Mouse (Mus musculus) stomach, embryonic 14.5 days (tissue): Measurements from ENCODE around the gene Tunar. TPM values are rescaled to one million over a fixed set of nuclear protein-coding genes. Genes with fewer than 3 reads are reported as not detected.

Experiments used
- ATAC-seq: fragments of 200-750 bp; cut with Nextera tagmentation; 2 replicates; pipeline ENCODE4 v1.8.0; 2017; ENCODE audit warnings: low read depth, moderate TSS enrichment; ENCODE audit not compliant: insufficient number of reproducible peaks, insufficient read depth, low FRiP score
- H3K27ac ChIP-seq: fragments of 300-500 bp; sonication (generic); 2 replicates; pipeline ENCODE4 v1.5.1; 2014; ENCODE audit warnings: mild to moderate bottlenecking, low read length, moderate library complexity, mixed read lengths
- H3K27me3 ChIP-seq: fragments of 300-500 bp; sonication (generic); 2 replicates; pipeline ENCODE4 v1.6.1; 2014; ENCODE audit warnings: low read length, control low read depth, mixed read lengths; ENCODE audit not compliant: control insufficient read depth, insufficient read depth
- H3K36me3 ChIP-seq: fragments of 300-500 bp; sonication (generic); 2 replicates; pipeline ENCODE4 v1.6.1; 2014; ENCODE audit warnings: mild to moderate bottlenecking, control low read depth, low read length, moderate library complexity, mixed read lengths; ENCODE audit not compliant: control insufficient read depth, insufficient read depth
- H3K4me1 ChIP-seq: fragments of 300-500 bp; sonication (generic); 2 replicates; pipeline ENCODE4 v1.6.1; 2014; ENCODE audit warnings: low read length, control low read depth, mixed read lengths; ENCODE audit not compliant: control insufficient read depth, insufficient read depth
- H3K4me2 ChIP-seq: fragments of 300-500 bp; sonication (generic); replicated peaks from 2 replicates; pipeline ENCODE4 v1.6.1; 2014; ENCODE audit warnings: low read depth, low read length, control low read depth
- H3K4me3 ChIP-seq: fragments of 300-500 bp; sonication (generic); 2 replicates; pipeline ENCODE4 v1.5.1; 2014; ENCODE audit warnings: low read depth, low read length, control low read depth
- H3K9ac ChIP-seq: fragments of 300-500 bp; sonication (generic); replicated peaks from 2 replicates; pipeline ENCODE4 v1.6.1; 2014; ENCODE audit warnings: low read depth, mild to moderate bottlenecking, control low read depth, low read length, moderate library complexity, mixed read lengths
- H3K9me3 ChIP-seq: fragments of 300-500 bp; sonication (generic); 2 replicates; pipeline ENCODE4 v1.6.1; 2016; ENCODE audit warnings: low read depth, low read length, control low read depth; ENCODE audit not compliant: control insufficient read depth
- WGBS: fragments of 180-500 bp; shearing (Covaris S2); extraction: QIAGEN DNeasy Blood & Tissue Kit; methylation state at CpG from one replicate; pipeline ENCODE4 v1.1.7; 2014; 5-methylcytosine and 5-hydroxymethylcytosine counted together
- polyA plus RNA-seq: library from polyadenylated mRNA; unstranded; fragments of >200 nt; fragmentation: Nextera tagmentation; extraction: Ambion mirVana; gene quantifications from 2 replicates; pipeline ENCODE4 v1.2.1, GENCODE M21; 2014

The Tunar gene
- polyA plus RNA-seq, 1 experiment from 2014 or later, result 0.33 TPM

GRCm38 (mm10) chr12:105356781-105357180, 23.1 kb downstream of the Tunar start:
- H3K9me3 ChIP-seq, result no peaks in the 10 kb centered on the region
- H3K9ac ChIP-seq, result no peak overlapping the region
- no peak overlapping the region for H3K4me3 ChIP-seq
- WGBS, result 85% methylated on average over 13 of the region's 13 CpGs
- H3K4me2 ChIP-seq, result no peak overlapping the region
- no peak overlapping the region for H3K27ac ChIP-seq
- no peaks in the 10 kb centered on the region for H3K36me3 ChIP-seq
- H3K4me1 ChIP-seq, result no peaks in the 10 kb centered on the region
- no peaks in the 10 kb centered on the region for H3K27me3 ChIP-seq
- no peak for ATAC-seq

- ATAC-seq, result no peak
Measured at GRCm38 (mm10) chr12:105363648-105364047, 30.0 kb downstream of the Tunar start.

GRCm38 (mm10) chr12:105374564-105374963, 40.9 kb downstream of the Tunar start:
- Histone ChIP-seq H3K4me1 (no peaks in the 10 kb centered on the region), H3K9me3 (no peaks in the 10 kb centered on the region), H3K36me3 (no peaks in the 10 kb centered on the region), H3K27me3 (no peaks in the 10 kb centered on the region), H3K9ac (no peak overlapping the region), H3K27ac (no peak overlapping the region), H3K4me3 (no peak overlapping the region), H3K4me2 (no peak overlapping the region)
- ATAC-seq, result no peak
- WGBS, result 56% methylated on average over 8 of the region's 8 CpGs

More at GRCm38 (mm10) chr12:105363648-105364047, 30.0 kb downstream of the Tunar start:
- no peak overlapping the region for H3K4me3 ChIP-seq
- H3K27me3 ChIP-seq, result no peaks in the 10 kb centered on the region
- H3K9ac ChIP-seq, result no peak overlapping the region
- WGBS, result 47% methylated on average over 2 of the region's 2 CpGs
- no peaks in the 10 kb centered on the region for H3K9me3 ChIP-seq
- no peaks in the 10 kb centered on the region for H3K36me3 ChIP-seq
- 0 out of 2 replicates have a peak, but pooled peaks cover 4% of the 10 kb centered on the region for H3K4me1 ChIP-seq
- no peak overlapping the region for H3K4me2 ChIP-seq
- H3K27ac ChIP-seq, result no peak overlapping the region

- H3K27me3 ChIP-seq, result no peaks in the 10 kb centered on the region
- no peak overlapping the region for H3K27ac ChIP-seq
- no peak overlapping the region for H3K4me2 ChIP-seq
- H3K9me3 ChIP-seq, result no peaks in the 10 kb centered on the region
- WGBS, result 34% methylated on average over 12 of the region's 12 CpGs
- H3K4me1 ChIP-seq, result no peaks in the 10 kb centered on the region
- H3K36me3 ChIP-seq, result no peaks in the 10 kb centered on the region
- ATAC-seq, result no peak
- no peak overlapping the region for H3K4me3 ChIP-seq
- no peak overlapping the region for H3K9ac ChIP-seq
Measured at GRCm38 (mm10) chr12:105376976-105377375, 43.3 kb downstream of the Tunar start.

- Histone ChIP-seq H3K27me3 (no peaks in the 10 kb centered on the region), H3K27ac (no peak overlapping the region), H3K9ac (no peak overlapping the region), H3K36me3 (no peaks in the 10 kb centered on the region), H3K4me1 (no peaks in the 10 kb centered on the region), H3K9me3 (no peaks in the 10 kb centered on the region), H3K4me3 (no peak overlapping the region), H3K4me2 (no peak overlapping the region)
- 59% methylated on average over 7 of the region's 7 CpGs for WGBS
- no peak for ATAC-seq
Measured at GRCm38 (mm10) chr12:105382733-105383132, 49.1 kb downstream of the Tunar start.

GRCm38 (mm10) chr12:105394671-105395070, 61.0 kb downstream of the Tunar start:
- Histone ChIP-seq H3K9me3 (peaks cover under 1% of the 10 kb centered on the region; the same call in 1 of the 2 replicates), H3K9ac (no peak overlapping the region), H3K4me3 (no peak overlapping the region), H3K4me2 (no peak overlapping the region), H3K27me3 (no peaks in the 10 kb centered on the region), H3K4me1 (no peaks in the 10 kb centered on the region; the same call in 1 of the 2 replicates), H3K36me3 (no peaks in the 10 kb centered on the region), H3K27ac (no peak overlapping the region)
- WGBS, result 75% methylated on average over 7 of the region's 7 CpGs
- ATAC-seq, result no peak

GRCm38 (mm10) chr12:105398172-105398571, 64.5 kb downstream of the Tunar start:
- H3K4me1 ChIP-seq, result no peaks in the 10 kb centered on the region; the same call in 1 of the 2 replicates
- no peak overlapping the region for H3K4me3 ChIP-seq
- no peak for ATAC-seq
- H3K4me2 ChIP-seq, result no peak overlapping the region
- peaks cover 8% of the 10 kb centered on the region; the same call in 1 of the 2 replicates for H3K9me3 ChIP-seq
- no peaks in the 10 kb centered on the region for H3K27me3 ChIP-seq
- WGBS, result 26% methylated on average over 5 of the region's 5 CpGs
- no peak overlapping the region for H3K9ac ChIP-seq
- no peak overlapping the region for H3K27ac ChIP-seq
- H3K36me3 ChIP-seq, result no peaks in the 10 kb centered on the region

- Histone ChIP-seq H3K4me1 (no peaks in the 10 kb centered on the region; the same call in 1 of the 2 replicates), H3K4me2 (no peak overlapping the region), H3K9me3 (peaks cover 8% of the 10 kb centered on the region; the same call in 1 of the 2 replicates), H3K4me3 (no peak overlapping the region), H3K36me3 (no peaks in the 10 kb centered on the region), H3K27me3 (no peaks in the 10 kb centered on the region), H3K9ac (no peak overlapping the region), H3K27ac (no peak overlapping the region)
- ATAC-seq, result no peak
- WGBS, result 88% methylated on average over 5 of the region's 5 CpGs
Measured at GRCm38 (mm10) chr12:105403742-105404141, 70.1 kb downstream of the Tunar start.

GRCm38 (mm10) chr12:105406008-105406407, 72.3 kb downstream of the Tunar start:
- no peak for ATAC-seq

More at GRCm38 (mm10) chr12:105406008-105406407, 72.3 kb downstream of the Tunar start:
- Histone ChIP-seq H3K4me3 (no peak overlapping the region), H3K9me3 (no peaks in the 10 kb centered on the region), H3K9ac (no peak overlapping the region), H3K4me2 (no peak overlapping the region), H3K27me3 (no peaks in the 10 kb centered on the region), H3K36me3 (no peaks in the 10 kb centered on the region), H3K27ac (no peak overlapping the region), H3K4me1 (no peaks in the 10 kb centered on the region)
- 57% methylated on average over 6 of the region's 6 CpGs for WGBS
